Mouse (Mus musculus) cerebellum, adult 8-10 months (tissue): ENCODE results near the gene Styk1.
A peak's percentile ranks its signal among the peaks of the same experiment; 100 is the strongest.

ENCODE experiments used
- DNase-seq: peaks from one replicate; pipeline ENCODE4 v3.0.0; 2022

The Styk1 gene

GRCm38 (mm10) chr6:131353352-131353919 is at the start of gene Styk1:
Styk1 (minus strand) TSS chr6:131353597.
- DNase-seq = peak; percentile 68

GRCm38 (mm10) chr6:131403036-131403435 is 49.6 kb upstream of the Styk1 start:
- no peak for DNase-seq

- DNase-seq = no peak
Measured at GRCm38 (mm10) chr6:131402606-131403005, 49.2 kb upstream of the Styk1 start.

- no peak for DNase-seq
Measured at GRCm38 (mm10) chr6:131401259-131401658, 47.9 kb upstream of the Styk1 start.

GRCm38 (mm10) chr6:131396650-131397049 is 43.3 kb upstream of the Styk1 start:
- no peak for DNase-seq

GRCm38 (mm10) chr6:131393873-131394660 is 40.7 kb upstream of the Styk1 start:
- DNase-seq = no peak

- peak; percentile 87 for DNase-seq
Measured at GRCm38 (mm10) chr6:131388040-131389021, 34.9 kb upstream of the Styk1 start, which contains the start of gene Ybx3. Ybx3 (minus strand) TSS chr6:131388476.

- peak; percentile 54 for DNase-seq
Measured at GRCm38 (mm10) chr6:131387221-131388039, 34.0 kb upstream of the Styk1 start.

- no peak for DNase-seq
Measured at GRCm38 (mm10) chr6:131386416-131387019, 33.1 kb upstream of the Styk1 start.

- no peak for DNase-seq
Measured at GRCm38 (mm10) chr6:131385469-131385868, 32.1 kb upstream of the Styk1 start.

- no peak for DNase-seq
Measured at GRCm38 (mm10) chr6:131383713-131384330, 30.4 kb upstream of the Styk1 start.

GRCm38 (mm10) chr6:131382984-131383337 is 29.6 kb upstream of the Styk1 start:
- DNase-seq = peak; percentile 53

GRCm38 (mm10) chr6:131382232-131382983 is 29.0 kb upstream of the Styk1 start:
- peak; percentile 62 for DNase-seq

- DNase-seq = no peak
Measured at GRCm38 (mm10) chr6:131378858-131379428, 25.5 kb upstream of the Styk1 start.

GRCm38 (mm10) chr6:131377378-131377777 is 24.0 kb upstream of the Styk1 start:
- DNase-seq = no peak

- no peak for DNase-seq
Measured at GRCm38 (mm10) chr6:131374594-131375340, 21.4 kb upstream of the Styk1 start.

GRCm38 (mm10) chr6:131373160-131373559 is 19.8 kb upstream of the Styk1 start:
- no peak for DNase-seq

GRCm38 (mm10) chr6:131370767-131371166 is 17.4 kb upstream of the Styk1 start:
- DNase-seq = no peak

GRCm38 (mm10) chr6:131369866-131370616 is 16.6 kb upstream of the Styk1 start:
- no peak for DNase-seq
